Mouse (Mus musculus) neural tube, embryonic 14.5 days (tissue): ENCODE measurements around the gene Gm26992. TPM values are rescaled to one million over a fixed set of nuclear protein-coding genes. Genes with fewer than 3 reads are reported as not detected.
A peak's percentile ranks its signal among the peaks of the same experiment; 100 is the strongest.

ENCODE experiments used
- ATAC-seq: fragments of 200-750 bp; cut with Nextera tagmentation; 2 replicates; pipeline ENCODE4 v1.8.0; 2017; ENCODE audit warnings: low read depth, mild to moderate bottlenecking, moderate TSS enrichment, moderate library complexity
- H3K27ac ChIP-seq: fragments of 300-500 bp; sonication (generic); 2 replicates; pipeline ENCODE4 v1.5.1; 2014; ENCODE audit warnings: low read depth, mild to moderate bottlenecking, control low read depth, low read length, moderate library complexity, mixed read lengths
- H3K27me3 ChIP-seq: fragments of 300-500 bp; sonication (generic); 2 replicates; pipeline ENCODE4 v1.6.1; 2014; ENCODE audit warnings: low read length; ENCODE audit not compliant: control insufficient read depth, insufficient read depth
- H3K36me3 ChIP-seq: fragments of 300-500 bp; sonication (generic); 2 replicates; pipeline ENCODE4 v1.6.1; 2014; ENCODE audit warnings: low read length, mixed read lengths; ENCODE audit not compliant: control insufficient read depth, insufficient read depth
- H3K4me1 ChIP-seq: fragments of 300-500 bp; sonication (generic); 2 replicates; pipeline ENCODE4 v1.6.1; 2014; ENCODE audit warnings: low read length; ENCODE audit not compliant: control insufficient read depth, insufficient read depth
- H3K4me2 ChIP-seq: fragments of 300-500 bp; sonication (generic); 2 replicates; pipeline ENCODE4 v1.6.1; 2014; ENCODE audit warnings: mild to moderate bottlenecking, low read depth, low read length, control low read depth
- H3K4me3 ChIP-seq: fragments of 300-500 bp; sonication (generic); 2 replicates; pipeline ENCODE4 v1.5.1; 2014; ENCODE audit warnings: low read depth, low read length, control low read depth, mixed read lengths
- H3K9ac ChIP-seq: fragments of 300-500 bp; sonication (generic); replicated peaks from 2 replicates; pipeline ENCODE4 v1.6.1; 2014; ENCODE audit warnings: low read depth, mild to moderate bottlenecking, control low read depth, low read length, mixed read lengths
- H3K9me3 ChIP-seq: fragments of 300-500 bp; sonication (generic); 2 replicates; pipeline ENCODE4 v1.6.1; 2016; ENCODE audit warnings: low read length; ENCODE audit not compliant: control insufficient read depth
- WGBS: fragments of 180-500 bp; shearing (Covaris S2); extraction: QIAGEN DNeasy Blood & Tissue Kit; methylation state at CpG from one replicate; pipeline ENCODE4 v1.1.7; 2014; 5-methylcytosine and 5-hydroxymethylcytosine counted together
- polyA plus RNA-seq: library from polyadenylated mRNA; unstranded; fragments of >200 nt; fragmentation: Nextera tagmentation; extraction: Ambion mirVana; gene quantifications from 2 replicates; pipeline ENCODE4 v1.2.1, GENCODE M21; 2014

The Gm26992 gene
- not detected in 2 replicates for polyA plus RNA-seq

DNA sequence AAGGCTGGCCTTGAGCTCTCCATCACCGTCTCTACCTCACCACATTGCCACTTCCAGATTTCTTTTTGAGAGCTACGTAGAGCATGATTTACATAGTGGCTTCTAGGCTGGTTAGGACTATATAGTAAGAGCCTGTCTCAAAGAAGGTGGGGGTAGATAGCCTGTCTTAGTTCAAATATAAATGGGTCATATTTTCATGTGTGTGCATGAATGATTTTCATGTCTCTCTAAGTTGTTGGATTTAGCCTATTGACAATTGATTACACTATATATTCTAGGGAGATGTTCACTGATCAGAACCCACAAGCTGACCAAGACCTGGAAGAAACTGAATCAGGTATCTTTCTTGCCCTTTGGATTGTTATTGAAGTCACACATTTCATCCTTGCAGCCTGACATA is at the start of gene Gm26992:
Gm26992 (plus strand) TSS at position 301 of the 400 bp plus-strand sequence.
- Histone ChIP-seq H3K9ac (no peak within 1 kb of the TSS), H3K36me3 (no peaks in the 10 kb centered on the region), H3K4me2 (no peak within 1 kb of the TSS), H3K27ac (no peak within 1 kb of the TSS), H3K9me3 (no peaks in the 10 kb centered on the region), H3K4me3 (no peak within 1 kb of the TSS), H3K27me3 (peaks cover 6% of the 10 kb centered on the region; the same call in 1 of the 2 replicates), H3K4me1 (no peaks in the 10 kb centered on the region)
- WGBS, result 91% methylated on average over 2 of the region's 2 CpGs
- no peak for ATAC-seq

DNA sequence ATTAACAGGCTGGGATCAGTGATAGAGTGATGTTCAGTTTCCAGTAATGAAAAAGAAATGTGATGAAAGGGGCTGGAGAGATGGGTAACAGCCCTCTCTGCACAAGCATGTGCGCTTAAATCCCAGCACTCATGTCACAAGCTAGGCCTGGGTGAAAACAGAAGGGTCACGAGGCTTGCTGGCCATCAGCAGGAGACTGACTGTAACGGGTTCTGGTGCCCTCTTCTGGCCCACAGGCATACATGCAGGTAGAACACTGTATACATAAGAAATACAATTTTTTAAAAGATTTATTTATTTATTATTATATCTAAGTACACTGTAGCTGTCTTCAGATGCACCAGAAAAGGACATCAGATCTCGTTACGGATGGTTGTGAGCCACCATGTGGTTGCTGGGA is 47.6 kb upstream of the Gm26992 start:
- H3K9me3 ChIP-seq, result no peaks in the 10 kb centered on the region
- H3K9ac ChIP-seq, result no peak overlapping the region
- no peak overlapping the region for H3K27ac ChIP-seq
- WGBS, result 64% methylated on average over 5 of the region's 5 CpGs
- peak; percentile 49; the same call in 1 of the 2 replicates for ATAC-seq
- no peak overlapping the region for H3K4me3 ChIP-seq
- H3K36me3 ChIP-seq, result no peaks in the 10 kb centered on the region
- no peaks in the 10 kb centered on the region; the same call in none of the 2 replicates for H3K27me3 ChIP-seq
- H3K4me1 ChIP-seq, result no peaks in the 10 kb centered on the region
- no peak overlapping the region for H3K4me2 ChIP-seq

- WGBS, result 79% methylated on average over 3 of the region's 3 CpGs
- Histone ChIP-seq H3K4me1 (no peaks in the 10 kb centered on the region), H3K9ac (no peak overlapping the region), H3K4me2 (no peak overlapping the region), H3K4me3 (no peak overlapping the region), H3K27ac (no peak overlapping the region), H3K9me3 (no peaks in the 10 kb centered on the region), H3K36me3 (no peaks in the 10 kb centered on the region), H3K27me3 (no peaks in the 10 kb centered on the region)
- no peak for ATAC-seq
These were observed 37.3 kb upstream of the Gm26992 start for GRCm38 (mm10) chrX:103384528-103384927.

DNA sequence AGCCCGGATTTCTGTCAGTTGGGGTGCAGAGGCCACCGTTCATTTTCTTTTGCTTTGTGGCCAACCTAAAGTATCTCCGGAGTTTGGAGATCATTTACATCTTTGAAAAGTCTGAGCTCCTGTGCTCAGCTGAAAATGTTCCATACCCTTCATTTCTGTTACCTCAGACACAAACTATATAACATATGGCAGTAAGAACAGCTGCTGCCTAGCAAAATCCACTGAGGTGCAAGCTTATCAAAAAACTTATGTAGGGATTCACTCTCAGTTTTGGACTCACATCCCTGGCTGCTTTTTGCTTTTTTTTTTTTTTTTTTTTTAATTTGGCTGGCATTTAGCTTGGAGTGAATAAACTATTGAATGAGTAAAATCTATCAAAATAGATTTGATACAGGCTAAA is 33.7 kb upstream of the Gm26992 start:
- no peaks in the 10 kb centered on the region for H3K4me1 ChIP-seq
- H3K4me2 ChIP-seq, result no peak overlapping the region
- no peak overlapping the region for H3K9ac ChIP-seq
- 83% methylated on average over 3 of the region's 3 CpGs for WGBS
- no peaks in the 10 kb centered on the region for H3K36me3 ChIP-seq
- ATAC-seq, result no peak
- peaks cover 4% of the 10 kb centered on the region; the same call in 1 of the 2 replicates for H3K27me3 ChIP-seq
- no peaks in the 10 kb centered on the region for H3K9me3 ChIP-seq
- no peak overlapping the region for H3K27ac ChIP-seq
- no peak overlapping the region for H3K4me3 ChIP-seq

- Histone ChIP-seq H3K36me3 (no peaks in the 10 kb centered on the region), H3K27me3 (peaks cover 8% of the 10 kb centered on the region), H3K9ac (no peak overlapping the region), H3K9me3 (no peaks in the 10 kb centered on the region), H3K27ac (no peak overlapping the region), H3K4me1 (no peaks in the 10 kb centered on the region), H3K4me2 (no peak overlapping the region), H3K4me3 (no peak overlapping the region)
- 88% methylated on average over 1 of the region's 1 CpGs for WGBS
- no peak for ATAC-seq
These were observed 28.0 kb upstream of the Gm26992 start for GRCm38 (mm10) chrX:103393841-103394240.

GRCm38 (mm10) chrX:103405021-103405420 is 16.8 kb upstream of the Gm26992 start:
- Histone ChIP-seq H3K27me3 (no peaks in the 10 kb centered on the region), H3K4me2 (no peak overlapping the region)

GRCm38 (mm10) chrX:103414167-103414566 is 7.6 kb upstream of the Gm26992 start, which contains the start of gene Tsx:
Tsx (plus strand) TSS chrX:103414467.
- Histone ChIP-seq H3K9ac (no peak within 1 kb of the TSS), H3K4me2 (no peak within 1 kb of the TSS), H3K27ac (no peak within 1 kb of the TSS), H3K4me1 (no peaks in the 10 kb centered on the region), H3K4me3 (no peak within 1 kb of the TSS), H3K27me3 (peaks cover 3% of the 10 kb centered on the region; the same call in 1 of the 2 replicates), H3K36me3 (no peaks in the 10 kb centered on the region), H3K9me3 (no peaks in the 10 kb centered on the region)
- ATAC-seq, result no peak
- WGBS, result 81% methylated on average over 5 of the region's 5 CpGs

More at GRCm38 (mm10) chrX:103405021-103405420, 16.8 kb upstream of the Gm26992 start:
- no peak overlapping the region for H3K4me3 ChIP-seq
- WGBS, result 43% methylated on average over 11 of the region's 13 CpGs
- no peaks in the 10 kb centered on the region for H3K36me3 ChIP-seq
- H3K4me1 ChIP-seq, result no peaks in the 10 kb centered on the region
- ATAC-seq, result no peak
- H3K9me3 ChIP-seq, result no peaks in the 10 kb centered on the region
- no peak overlapping the region for H3K27ac ChIP-seq
- H3K9ac ChIP-seq, result no peak overlapping the region

- no peak overlapping the region for H3K27ac ChIP-seq
- H3K4me2 ChIP-seq, result no peak overlapping the region
- WGBS, result 80% methylated on average over 7 of the region's 7 CpGs
- H3K4me3 ChIP-seq, result no peak overlapping the region
- H3K9ac ChIP-seq, result no peak overlapping the region
- 0 out of 2 replicates have a peak, but pooled peaks cover 3% of the 10 kb centered on the region for H3K27me3 ChIP-seq
- H3K36me3 ChIP-seq, result no peaks in the 10 kb centered on the region
- no peak for ATAC-seq
- H3K4me1 ChIP-seq, result no peaks in the 10 kb centered on the region
- H3K9me3 ChIP-seq, result no peaks in the 10 kb centered on the region
These were observed 5.9 kb downstream of the Gm26992 start for GRCm38 (mm10) chrX:103427677-103428076.

DNA sequence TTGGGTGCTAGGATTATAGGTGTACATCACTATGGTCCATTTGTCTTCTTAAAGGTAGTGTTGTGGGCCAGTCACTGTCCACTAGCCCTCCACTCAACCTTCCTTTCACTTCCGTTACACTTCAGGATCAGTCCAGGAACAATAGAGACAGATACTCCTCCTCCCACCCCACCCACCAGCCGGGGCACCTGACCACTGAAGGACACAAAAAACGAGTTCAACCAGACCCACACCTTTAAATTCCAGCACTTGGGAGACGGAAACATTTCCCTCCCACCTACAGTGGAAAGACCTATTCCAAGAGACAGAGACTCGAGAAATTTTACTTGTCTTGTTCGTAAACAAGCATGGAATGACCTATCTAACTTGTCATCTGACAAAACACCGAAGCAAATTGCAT is 10.5 kb downstream of the Gm26992 start:
- H3K9me3 ChIP-seq, result no peaks in the 10 kb centered on the region
- no peak overlapping the region for H3K4me2 ChIP-seq
- H3K4me1 ChIP-seq, result no peaks in the 10 kb centered on the region
- no peak for ATAC-seq
- H3K27me3 ChIP-seq, result no peaks in the 10 kb centered on the region; the same call in 1 of the 2 replicates
- no peak overlapping the region for H3K4me3 ChIP-seq
- WGBS, result 78% methylated on average over 7 of the region's 7 CpGs
- no peak overlapping the region for H3K27ac ChIP-seq
- no peak overlapping the region for H3K9ac ChIP-seq
- no peaks in the 10 kb centered on the region for H3K36me3 ChIP-seq
